Mouse (Mus musculus) retina, embryonic 14.5 days (tissue): ENCODE results near the gene Eno2.
"Not testable (repeated sequence)": the region's sequence is repeated elsewhere in the genome, so short reads cannot be mapped to it uniquely, and the experiment has no call there.

Experiments
- DNase-seq: peaks from one replicate; pipeline ENCODE4 v3.0.0-alpha.2; 2015; ENCODE audit warnings: low spot score

Eno2 gene

GRCm38 (mm10) chr6:124805341-124806321 lies 36.2 kb upstream of the Eno2 start:
- DNase-seq = peak; percentile 94

- DNase-seq = no peak
These were observed 34.9 kb upstream of the Eno2 start for GRCm38 (mm10) chr6:124804341-124804740.

GRCm38 (mm10) chr6:124803691-124804090 lies 34.2 kb upstream of the Eno2 start:
- DNase-seq = not testable (repeated sequence)

DNA sequence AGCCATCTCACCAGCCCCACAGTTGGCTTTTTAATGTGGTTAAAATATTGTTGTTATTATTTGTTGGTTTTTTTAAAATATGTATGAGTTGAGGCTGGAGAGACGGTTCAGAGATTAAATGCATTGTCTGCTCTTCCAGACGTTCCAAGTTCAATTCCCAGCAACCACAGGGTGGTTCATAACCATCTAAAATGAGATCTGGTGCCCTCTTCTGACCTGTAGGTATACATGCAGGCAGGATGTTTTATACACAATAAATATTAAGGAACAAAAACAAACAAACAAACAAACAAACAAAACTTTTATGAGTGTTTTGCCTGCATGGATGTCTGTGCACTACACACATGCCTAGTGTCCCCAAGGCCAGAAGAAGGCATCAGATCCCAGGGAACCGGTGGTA lies 33.6 kb upstream of the Eno2 start:
- DNase-seq = no peak

GRCm38 (mm10) chr6:124802400-124802799 lies 32.9 kb upstream of the Eno2 start:
- not testable (repeated sequence) for DNase-seq

GRCm38 (mm10) chr6:124796200-124796599 lies 26.7 kb upstream of the Eno2 start:
- DNase-seq = no peak

DNA sequence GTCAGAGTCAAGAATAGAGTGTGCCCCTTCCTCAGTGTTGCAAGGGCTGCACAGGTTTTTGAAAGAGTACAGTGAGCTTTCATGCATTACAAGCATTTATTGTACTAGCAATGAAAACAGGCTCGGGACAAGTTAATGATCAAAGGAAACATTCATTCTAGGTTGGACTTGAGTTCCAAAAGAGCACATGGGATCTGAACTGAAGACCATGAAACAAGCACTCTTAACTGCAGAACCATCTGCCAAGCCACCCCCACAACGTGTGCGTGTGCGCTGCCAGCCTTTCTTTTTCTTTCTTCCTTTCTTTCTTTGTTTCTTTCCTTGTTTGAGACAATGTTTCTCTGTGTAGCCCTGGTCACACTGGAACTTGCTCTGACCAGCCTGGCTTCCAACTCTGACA lies 26.3 kb upstream of the Eno2 start:
- no peak for DNase-seq

GRCm38 (mm10) chr6:124791911-124792310 lies 22.4 kb upstream of the Eno2 start:
- DNase-seq = no peak

DNA sequence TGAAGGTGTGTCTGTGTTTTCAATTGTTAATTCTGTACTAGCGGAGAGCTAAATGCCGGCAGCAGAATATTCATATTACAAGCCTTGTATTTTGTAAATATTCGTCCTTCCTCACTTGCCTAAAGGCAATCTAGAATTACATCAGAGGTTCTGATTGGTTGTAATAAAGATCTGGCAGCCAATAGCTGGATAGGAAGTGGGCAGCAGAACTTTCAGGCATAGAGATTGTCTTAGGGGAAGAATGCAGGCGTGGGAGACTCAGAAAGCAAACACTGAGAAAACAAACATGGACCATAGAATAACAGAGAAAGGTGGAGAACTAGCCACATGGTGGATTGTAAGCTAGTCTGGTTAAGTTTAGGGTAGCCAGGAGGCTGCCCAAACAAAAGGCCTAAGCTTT lies 20.6 kb upstream of the Eno2 start:
- no peak for DNase-seq

- DNase-seq = no peak
These were observed 20.0 kb upstream of the Eno2 start for GRCm38 (mm10) chr6:124789519-124789918.

- DNase-seq = no peak
These were observed 18.2 kb upstream of the Eno2 start for GRCm38 (mm10) chr6:124787722-124788121.

- DNase-seq = no peak
These were observed 17.4 kb upstream of the Eno2 start for GRCm38 (mm10) chr6:124786756-124787420.

GRCm38 (mm10) chr6:124782436-124782835 lies 13.0 kb upstream of the Eno2 start:
- DNase-seq = peak; percentile 49

GRCm38 (mm10) chr6:124780917-124781316 lies 11.4 kb upstream of the Eno2 start:
- no peak for DNase-seq

- DNase-seq = no peak
These were observed 10.5 kb upstream of the Eno2 start for GRCm38 (mm10) chr6:124779984-124780416.

DNA sequence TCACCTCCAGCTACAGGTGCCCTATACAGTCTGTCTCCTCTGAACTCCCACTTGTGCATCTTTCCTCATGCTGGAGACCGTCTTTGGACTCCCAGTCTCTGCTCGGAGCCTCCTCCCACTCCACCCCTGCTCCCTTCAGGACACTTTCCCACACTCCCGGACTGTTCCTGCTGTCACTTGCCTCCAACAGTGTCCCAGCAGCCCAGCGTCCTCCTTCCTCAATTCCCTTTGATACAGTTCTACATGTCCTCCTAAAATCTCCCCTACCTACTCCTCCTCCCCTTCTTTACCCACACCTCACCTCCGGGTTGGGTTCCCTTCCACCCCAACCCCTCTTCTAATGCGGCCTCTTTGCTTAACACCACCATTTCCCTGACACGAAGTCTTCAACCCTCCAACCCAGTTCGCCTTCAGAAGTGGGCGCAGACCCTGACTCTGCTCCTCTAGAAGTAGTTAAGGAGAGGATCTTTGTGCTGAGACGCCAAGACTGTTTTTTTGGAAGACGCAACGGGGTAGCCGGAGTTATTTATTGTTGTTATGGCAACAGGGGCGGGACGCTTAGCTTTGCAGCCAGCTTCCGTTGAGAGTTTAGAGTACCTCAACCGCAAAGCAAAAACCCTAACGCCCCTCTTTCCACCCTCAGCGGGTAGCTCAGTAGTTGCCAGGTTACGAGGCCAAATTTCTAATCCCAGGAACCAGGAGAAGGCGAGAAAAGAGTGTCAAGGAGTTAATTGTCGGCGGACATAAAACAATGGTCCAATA lies 9.9 kb upstream of the Eno2 start, which contains the start of gene Lrrc23:
Lrrc23 (minus strand) TSS at position 506 of the 762 bp plus-strand sequence.
- DNase-seq = peak; percentile 83

DNA sequence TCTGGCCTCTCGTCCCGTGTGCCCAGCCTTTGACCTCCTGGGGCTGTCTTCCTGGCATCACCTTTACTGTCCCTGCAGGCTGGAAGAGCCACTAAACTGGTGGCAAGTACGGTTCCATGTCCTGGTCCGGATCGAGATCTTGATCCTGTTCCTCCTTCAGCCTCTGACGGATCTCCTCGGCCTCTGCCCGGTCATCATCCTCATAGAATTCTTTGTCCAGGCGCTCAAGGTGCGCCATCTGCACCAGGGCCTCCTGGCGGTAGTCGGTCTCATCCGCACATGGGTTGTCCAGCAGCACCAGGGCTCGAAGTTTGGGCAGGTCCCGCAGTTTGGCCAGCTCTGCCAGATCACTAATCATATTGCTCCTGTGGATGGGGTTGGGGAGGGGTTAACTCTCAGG lies 1.0 kb upstream of the Eno2 start:
- DNase-seq = no peak

DNA sequence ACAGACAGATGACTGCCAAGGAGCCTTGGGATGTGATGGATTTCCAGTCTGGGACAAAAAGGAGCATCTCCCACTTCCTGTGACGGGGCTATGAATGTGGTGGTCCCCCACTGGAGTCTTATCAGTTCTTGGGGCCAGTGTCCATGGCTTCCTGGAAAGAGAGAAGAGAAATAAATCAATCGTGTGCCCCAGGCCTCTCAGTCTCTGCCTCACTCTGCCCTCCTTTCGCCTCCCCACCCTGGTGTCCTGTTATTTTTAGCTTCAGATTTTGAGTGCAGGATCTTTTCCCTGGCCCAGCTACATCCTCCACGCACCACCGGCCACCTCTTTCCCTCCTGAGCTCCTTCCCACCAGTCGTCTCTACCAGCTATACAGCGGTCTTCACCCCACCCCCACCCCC lies 540 bp upstream of the Eno2 start:
- DNase-seq = no peak

- DNase-seq = peak; percentile 30
These were observed 799 bp downstream of the Eno2 start for GRCm38 (mm10) chr6:124768704-124769044.

DNA sequence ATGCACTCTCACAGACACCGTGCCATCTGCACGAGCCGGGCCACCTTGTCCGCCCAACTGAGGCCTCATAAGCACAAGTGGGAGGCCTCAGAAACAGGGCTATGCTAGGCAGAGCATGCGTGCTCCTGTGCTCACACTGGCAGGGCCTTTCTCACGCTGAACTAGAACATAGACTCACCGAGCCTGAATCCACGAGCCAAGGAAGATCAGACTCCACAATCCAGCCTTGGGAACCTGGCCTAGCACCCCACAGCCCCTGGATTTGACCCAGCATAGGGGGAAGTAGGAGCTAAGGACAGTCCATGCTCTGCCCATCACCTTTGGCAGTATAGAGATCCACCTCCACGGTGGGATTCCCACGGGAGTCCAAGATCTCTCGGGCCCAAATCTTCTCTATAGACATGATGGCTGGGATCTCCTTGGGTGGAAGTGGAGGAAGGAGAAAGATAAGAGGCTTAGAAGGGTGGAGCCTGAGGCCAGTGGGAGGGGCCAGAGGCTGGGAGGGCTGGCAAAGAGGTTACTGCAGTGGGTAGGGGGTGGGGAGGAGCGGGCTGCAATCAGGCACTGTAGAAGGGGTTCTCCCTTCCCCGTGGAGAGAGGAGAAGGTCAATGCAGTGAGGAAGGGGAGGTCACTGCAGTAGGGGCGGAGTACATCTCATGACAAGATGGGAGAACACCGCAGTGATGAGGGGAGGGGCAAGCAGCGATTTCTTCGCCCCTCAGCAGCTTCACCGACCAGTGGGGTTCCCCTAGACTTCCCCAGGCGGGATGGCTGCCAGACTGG lies 1.4 kb downstream of the Eno2 start:
- peak; percentile 67 for DNase-seq

DNA sequence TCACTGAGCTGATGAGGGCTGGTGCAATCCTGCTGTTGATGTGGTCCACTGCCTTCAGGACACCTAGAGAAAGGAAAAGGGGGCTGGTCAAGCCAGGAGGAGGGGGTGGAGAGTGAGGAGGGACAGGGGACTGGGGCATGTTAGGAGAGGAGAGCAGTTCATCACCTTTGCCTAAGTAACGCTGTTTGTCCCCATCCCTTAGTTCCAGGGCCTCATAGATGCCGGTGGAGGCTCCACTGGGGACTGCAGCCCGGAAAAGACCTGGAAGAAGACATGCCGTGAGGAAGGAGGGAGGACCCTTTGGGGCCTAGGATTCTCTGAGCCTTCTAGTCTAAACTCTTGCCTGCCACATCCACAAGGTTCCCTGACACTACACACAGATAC lies 1.9 kb downstream of the Eno2 start:
- DNase-seq = no peak

DNA sequence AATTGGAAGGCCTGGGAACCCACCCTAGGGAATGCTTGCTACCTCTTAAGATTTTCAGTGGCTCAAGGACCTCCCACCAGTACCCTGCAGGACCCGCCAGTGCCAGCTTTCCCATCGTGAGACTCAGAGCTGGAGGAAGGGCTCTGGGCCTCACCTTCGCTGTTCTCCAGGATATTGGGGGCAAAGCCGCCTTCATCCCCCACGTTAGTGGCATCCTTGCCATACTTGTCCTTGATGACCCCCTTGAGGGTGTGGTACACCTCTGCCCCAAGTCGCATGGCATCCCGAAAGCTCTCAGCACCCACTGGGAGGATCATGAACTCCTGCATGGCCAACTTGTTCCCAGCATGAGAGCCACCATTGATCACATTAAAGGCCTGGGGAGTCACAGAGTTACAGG lies 3.5 kb downstream of the Eno2 start:
- no peak for DNase-seq
